Mouse (Mus musculus): ENCODE measurements around the gene Ptprb.

Ptprb gene

DNA sequence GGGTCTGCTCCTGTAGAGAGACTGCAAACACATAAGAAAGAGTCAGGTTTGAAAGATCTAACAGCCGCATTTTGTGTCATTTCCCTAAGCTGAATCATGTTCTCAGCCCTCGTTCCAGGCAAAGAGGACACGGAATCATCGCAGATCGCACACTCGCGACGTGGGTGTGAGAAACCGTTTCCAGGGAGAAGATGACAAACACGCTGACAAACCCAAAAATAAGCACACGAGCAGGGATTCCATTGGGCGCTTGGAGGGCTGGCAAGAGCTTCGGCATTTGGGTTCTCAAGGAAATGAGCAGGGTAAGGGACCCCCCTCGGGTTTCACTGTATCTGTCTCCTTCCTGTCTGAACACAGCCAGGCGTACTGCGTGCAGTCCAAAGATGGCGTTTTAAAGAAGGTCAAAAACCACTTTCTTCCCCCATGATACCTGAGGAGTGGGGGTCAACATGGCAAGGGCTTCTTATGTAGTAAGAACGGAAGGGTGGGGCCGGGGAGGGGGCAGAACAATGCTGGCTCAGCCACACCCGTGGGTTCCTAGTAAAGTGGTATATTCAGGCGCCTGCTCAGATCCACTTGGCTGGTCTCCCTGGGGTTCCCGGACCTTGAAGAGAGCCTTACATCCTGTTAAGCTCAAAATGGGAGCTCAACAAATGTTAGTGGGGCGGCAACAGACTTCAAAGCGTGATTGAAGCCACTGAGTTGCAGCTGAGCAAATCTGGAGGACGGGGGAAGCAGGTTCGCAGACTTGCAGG is 152.9 kb downstream of the Ptprb start:
- no peak for DNase-seq

DNA sequence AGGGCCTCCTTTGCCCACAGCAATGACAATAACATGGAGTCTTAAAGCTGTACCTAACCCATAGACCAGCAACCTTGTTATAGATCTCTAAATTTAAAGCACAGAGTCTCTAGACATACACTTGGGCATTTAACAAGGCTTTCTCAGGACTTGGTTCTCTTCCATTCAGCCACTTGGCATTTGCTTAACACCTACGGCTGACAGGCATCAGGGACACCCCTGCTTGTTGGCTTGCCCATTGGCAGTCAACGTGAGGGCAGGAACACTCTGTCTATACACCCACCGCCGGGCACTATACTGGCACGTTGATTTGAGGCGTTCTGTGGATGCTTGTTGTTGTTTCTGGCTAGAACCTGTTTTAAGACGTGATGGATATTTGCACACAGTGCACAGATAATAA is 157.1 kb downstream of the Ptprb start:
- DNase-seq: no peak

DNA sequence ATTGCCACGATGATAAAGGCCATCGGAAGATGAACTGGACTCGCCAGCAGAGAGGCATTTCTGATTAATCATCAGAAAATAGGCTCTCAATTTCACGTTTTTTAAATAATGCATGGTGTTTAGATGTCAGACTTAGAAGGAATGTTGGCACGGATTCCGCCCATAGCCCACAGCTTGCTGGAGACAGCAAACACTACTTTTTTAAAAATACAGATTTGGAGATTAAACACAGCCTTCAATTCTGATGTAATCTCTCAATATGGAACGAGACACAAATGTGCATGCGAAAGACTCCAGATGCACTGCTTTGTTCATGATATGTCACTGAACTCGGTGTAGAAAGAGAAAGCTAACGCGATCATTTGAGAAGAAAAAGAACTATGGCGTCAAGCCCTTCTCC is 160.1 kb downstream of the Ptprb start:
- DNase-seq: no peak
